Mouse (Mus musculus): ENCODE results near the gene Golga4.

Gene Golga4

DNA sequence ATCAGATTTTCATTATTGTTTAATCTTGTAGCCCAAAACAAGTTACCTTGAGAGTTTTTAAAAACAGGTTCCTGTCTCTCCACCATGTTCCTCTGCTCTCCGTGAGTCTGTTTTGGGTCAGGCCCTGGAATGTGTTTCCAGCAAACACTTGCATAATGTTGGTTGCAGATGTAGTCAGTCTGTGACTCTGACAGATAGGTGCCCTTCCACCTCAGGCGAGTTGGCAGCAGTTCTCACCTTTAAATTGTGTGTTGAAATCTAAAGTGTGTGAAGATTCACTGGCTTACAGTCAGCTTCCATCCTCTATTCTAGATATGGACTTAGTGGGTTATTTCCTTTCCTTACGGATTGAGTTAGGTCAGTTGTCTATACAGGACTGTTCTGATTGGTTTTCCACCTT is 23.7 kb downstream of the Golga4 start:
- no peak for DNase-seq

DNA sequence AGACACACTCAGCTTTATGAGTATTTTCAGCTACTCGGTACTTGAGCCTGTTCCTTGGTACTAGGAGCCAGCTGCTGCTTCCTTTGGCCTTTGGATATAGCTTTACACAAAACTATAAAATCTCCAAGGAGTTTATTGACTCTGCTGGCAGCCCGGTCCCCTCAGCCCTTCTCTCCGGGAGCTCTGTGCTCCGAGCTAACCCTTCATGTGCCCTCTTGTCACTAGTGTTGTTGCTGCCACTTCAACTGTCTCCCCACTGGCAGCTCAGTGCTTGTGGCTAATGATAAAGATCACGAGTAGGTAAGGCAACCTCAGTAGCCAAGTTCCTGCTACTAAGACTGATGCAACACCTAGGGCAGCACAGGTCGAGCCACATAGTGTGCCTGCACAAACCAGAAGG is 24.6 kb downstream of the Golga4 start:
- DNase-seq: no peak

DNA sequence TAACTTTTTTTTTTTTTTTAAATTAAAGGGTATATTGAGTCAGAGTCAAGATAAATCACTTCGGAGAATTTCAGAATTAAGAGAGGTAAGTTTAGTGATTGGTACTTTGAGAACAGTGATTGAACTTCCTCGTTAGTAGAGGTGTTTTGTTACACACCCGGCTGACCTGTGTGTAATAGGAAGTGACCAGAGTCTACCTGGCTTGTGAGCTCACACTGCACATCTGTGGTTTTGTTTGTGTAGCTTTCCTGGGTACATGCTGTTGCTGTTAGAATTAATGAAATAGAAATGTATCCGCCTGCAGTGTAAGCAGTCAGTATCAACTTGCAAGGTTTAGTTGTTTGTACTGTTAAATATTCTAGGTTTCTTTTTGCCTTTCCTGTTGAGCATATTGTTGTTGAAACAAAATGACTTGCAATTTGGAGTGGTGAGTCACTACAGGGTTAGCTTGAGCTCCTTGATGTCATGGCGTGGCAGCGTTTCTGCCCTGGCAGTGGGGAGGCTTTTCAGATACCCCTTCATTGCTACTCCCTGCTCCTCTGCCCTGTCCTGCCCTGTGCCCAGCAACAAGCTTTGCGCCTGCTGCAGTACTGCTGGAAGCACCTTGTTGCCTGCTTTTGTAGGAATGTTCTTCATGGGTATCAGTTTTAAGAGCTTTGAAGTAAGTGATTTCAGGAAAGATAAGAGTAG is 26.6 kb downstream of the Golga4 start:
- no peak for DNase-seq

DNA sequence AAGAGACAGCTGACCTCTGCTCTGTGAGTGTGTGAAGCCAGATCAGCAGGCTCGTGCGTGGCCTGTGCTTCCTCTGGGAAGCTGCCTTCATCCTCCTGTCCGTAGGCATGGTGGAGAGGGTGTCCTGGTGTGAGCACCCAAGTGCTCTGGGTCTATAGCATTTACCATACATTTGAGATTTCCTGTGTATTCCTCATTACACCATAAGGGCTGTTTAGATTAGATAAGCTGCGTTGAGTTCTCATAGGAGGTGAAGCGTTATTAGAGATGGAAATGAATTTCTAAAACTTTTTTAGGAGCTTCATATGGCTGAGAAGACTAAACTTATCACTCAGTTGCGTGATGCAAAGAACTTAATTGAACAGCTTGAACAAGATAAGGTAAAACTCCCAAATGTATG is 30.9 kb downstream of the Golga4 start:
- DNase-seq: no peak

DNA sequence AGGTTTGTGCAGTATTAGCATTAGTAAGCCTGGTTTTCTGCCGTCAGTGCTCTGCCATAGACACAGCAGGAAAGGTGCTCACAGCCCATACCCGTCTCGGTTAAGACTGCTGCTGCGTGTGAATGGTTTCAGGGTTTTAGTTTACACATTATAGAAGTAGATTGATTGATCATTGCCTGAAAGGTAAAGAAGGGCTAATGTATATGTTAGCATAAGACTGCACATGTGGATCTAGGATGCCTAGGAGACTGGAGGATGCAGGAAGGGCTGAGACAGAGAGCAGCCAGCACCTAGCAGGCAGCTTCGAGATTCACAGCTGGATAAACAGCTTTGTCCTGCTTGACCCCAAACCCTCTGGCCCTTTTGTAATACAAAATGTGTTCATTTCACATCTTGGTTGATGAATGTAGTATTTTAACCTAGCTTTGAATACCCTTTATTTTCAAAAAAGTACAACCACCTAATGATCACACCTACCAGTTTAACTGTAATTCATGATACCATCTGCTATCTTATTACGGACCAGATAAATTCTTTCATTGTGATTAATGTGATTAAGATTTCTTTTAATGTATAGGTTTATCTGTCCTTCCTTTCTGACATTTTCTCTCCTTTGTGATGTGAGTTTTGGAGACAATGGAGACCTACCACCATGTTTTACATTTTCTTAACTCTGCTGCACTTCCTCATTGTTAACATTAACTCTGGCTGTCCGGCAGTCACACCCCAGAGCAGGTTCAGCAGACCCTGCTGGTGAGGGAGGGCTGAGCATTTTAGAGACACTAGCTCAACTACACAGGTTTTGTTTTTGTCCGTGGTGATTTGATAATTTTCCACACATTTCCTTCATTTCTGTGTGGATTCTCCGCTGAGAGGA is 31.6 kb downstream of the Golga4 start:
- no peak for DNase-seq

GRCm38 (mm10) chr9:118541851-118542250 is 35.8 kb downstream of the Golga4 start:
- DNase-seq: no peak

- DNase-seq: no peak
Measured at GRCm38 (mm10) chr9:118545146-118545545, 39.1 kb downstream of the Golga4 start.

DNA sequence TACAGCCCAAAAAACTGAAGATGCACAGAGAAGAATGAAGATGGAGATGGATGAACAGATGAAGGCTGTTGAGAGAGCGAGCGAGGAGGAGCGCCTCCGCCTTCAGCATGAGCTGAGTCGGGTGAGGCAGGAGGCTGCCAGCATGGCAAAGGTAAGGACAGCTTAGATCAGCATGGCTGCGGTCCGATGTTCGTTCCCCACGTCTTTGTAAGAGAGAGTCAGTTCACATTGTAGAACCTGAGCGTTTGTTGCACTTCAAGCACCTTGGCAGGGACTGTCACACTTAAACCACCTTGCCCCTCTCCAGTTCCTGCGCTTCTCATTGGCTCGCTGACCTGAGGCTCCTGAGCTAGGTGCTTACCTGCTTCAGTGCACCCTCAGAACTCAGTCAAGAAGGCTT is 42.6 kb downstream of the Golga4 start:
- DNase-seq: no peak

- DNase-seq: peak; percentile 32
Measured at GRCm38 (mm10) chr9:118556951-118557780, 51.1 kb downstream of the Golga4 start.

DNA sequence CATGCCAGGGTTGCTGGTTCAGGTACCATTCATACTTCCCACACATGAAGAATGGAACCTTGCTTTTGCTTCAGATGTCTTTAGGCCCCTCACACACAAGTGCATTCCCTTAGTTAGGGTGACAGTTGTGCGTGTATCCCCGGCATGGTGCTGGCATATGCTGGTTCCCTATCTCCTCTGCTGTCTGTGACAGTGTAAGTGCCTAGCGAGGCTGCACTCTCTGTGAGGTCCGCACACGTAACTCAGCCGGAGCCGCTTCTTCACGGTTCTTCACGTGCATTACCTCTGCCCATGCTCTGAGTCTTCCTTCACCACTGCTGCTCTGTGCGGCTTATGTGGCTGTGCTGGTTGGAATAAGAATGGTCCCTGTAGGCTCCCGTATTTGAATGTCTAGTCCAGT is 57.3 kb downstream of the Golga4 start:
- no peak for DNase-seq

DNA sequence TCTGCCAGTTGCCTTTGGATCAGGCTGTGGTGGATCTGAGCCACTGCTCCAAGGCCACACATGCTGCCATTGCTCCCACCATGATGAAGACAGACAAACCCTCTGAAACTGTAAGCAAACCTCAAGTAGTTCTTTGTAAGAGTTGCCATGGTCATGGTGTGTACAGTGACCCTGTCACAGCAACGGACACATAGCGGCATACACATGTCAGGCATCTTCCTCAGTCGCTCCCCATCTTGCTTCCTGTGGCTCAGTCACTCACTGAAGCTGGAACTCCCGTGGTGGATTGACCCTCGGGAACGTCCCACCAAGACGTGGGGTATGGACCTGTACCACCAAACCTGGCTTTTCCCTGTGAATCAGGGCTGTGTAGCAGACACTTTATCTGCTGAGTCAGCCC is 57.8 kb downstream of the Golga4 start:
- no peak for DNase-seq

- DNase-seq: no peak
Measured at GRCm38 (mm10) chr9:118564696-118565095, 58.6 kb downstream of the Golga4 start.

DNA sequence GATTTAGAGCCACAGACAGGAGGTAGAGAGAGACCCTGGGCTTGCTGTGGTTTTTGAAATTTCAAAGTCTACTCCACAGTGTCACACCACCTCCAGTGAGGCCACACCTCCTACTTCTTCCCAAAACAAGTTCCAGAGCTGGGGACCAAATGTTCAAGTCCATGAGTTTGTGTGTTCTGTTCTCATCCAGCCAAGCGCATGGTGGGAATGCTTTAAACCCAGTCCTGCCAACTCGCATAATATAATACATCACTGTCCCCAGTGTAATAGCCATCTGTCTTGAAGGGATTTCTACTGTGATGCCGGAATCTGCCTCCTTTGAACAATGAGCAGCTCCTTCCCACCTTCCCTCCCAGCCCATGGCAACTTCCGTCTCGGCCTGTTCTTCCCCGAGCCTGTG is 63.3 kb downstream of the Golga4 start:
- no peak for DNase-seq

DNA sequence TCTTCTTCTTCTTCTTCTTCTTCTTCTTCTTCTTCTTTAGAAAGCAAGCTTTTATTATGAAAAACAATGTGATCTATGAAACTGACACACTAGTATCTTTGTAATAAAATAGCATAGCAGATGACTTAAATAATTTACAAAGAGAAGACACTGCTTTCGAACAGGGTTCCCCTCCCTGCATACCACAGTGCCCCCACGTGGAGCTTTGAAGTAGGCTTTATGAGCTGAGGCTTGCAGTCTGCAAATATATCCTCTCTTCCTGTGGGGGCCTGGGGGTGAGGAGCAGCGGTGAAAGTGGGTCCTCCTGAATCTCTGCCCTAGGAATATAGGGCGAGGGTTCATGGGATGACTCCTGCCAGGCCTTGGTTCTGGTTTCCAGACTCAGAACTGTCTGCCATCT is 64.8 kb downstream of the Golga4 start:
- no peak for DNase-seq

GRCm38 (mm10) chr9:118571701-118572100 is 65.6 kb downstream of the Golga4 start:
- DNase-seq: peak; percentile 70

DNA sequence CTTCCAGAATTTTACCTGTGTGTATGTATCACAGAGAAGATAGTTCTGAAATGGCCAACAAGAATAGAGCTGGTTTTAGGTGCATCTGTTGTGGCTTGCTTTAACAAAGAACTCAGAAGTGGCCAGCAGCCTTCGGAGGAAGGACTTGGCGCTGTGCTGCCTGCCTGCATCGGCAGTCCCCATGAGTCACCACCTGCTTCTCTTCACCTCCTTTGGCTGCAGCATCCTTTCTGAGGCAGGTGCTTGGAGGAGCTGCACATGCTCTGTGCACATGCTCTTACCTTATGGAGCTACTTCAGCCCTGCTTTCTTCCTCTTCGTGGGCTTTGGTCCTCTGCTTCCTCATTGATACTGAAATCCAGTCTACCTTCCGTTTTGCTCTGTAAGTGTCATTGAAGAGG is 68.8 kb downstream of the Golga4 start:
- peak; percentile 77 for DNase-seq

GRCm38 (mm10) chr9:118580371-118580770 is 74.3 kb downstream of the Golga4 start:
- DNase-seq: no peak

DNA sequence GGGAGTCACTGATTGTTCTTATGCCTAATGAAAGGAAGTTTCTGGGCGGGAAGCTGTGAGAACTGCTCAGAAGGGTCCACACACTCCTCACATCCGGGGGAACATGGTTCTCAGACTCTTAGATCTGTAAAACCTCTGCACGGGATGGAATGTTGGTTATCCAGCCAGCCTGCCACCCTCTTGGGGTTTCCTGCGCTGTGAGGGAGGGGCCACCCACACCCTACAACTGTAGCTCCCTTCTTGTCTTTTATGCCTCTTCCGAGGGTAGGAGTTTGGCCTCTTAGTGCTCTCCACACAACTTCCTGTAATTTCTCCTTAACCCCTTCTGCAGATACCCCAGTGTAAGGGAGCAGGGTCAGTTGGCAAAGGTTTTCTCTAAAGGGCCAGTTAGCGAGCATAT is 76.7 kb downstream of the Golga4 start:
- DNase-seq: no peak

GRCm38 (mm10) chr9:118584838-118585237 is 78.8 kb downstream of the Golga4 start:
- no peak for DNase-seq

DNA sequence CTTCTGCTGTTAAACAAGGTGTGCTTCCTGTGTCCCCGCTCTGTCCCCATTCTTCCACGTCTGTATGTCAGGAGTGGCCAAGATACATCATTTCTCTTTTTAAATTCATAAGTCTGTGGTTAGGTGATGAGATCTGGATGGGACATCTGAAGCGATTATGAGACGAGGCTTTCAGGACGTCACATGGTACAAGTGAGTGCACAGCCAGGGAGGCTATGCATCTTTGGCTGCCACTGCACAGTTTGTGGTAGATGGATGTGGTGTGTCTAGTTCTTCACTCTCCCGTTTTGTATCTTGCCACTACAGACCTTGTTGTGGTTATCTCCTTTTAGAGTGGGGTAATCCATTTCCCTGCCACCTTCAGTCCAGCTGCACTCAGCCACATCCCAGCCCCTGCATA is 79.9 kb downstream of the Golga4 start:
- no peak for DNase-seq

- DNase-seq: no peak
Measured at GRCm38 (mm10) chr9:118587115-118587514, 81.0 kb downstream of the Golga4 start.

DNA sequence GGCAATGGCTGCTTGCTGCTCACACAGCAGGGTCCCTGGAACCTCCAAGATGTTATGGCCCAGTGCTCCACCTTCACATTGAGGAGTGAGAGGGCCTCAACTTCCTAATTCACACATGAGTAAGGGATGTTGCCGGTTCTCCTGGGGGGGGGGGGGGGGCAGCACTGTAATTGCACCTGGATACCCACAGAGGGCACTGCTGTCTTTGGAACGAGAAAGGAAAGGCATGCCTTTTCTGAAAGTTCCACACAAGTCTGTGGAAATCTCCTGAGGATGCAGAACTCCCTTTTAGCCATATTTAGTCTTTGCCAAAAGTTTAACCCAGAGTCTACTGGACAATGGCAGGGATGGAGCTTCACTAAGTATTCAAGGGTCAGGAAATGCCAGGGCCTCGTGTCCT is 83.2 kb downstream of the Golga4 start:
- no peak for DNase-seq

GRCm38 (mm10) chr9:118590230-118590629 is 84.2 kb downstream of the Golga4 start:
- no peak for DNase-seq

DNA sequence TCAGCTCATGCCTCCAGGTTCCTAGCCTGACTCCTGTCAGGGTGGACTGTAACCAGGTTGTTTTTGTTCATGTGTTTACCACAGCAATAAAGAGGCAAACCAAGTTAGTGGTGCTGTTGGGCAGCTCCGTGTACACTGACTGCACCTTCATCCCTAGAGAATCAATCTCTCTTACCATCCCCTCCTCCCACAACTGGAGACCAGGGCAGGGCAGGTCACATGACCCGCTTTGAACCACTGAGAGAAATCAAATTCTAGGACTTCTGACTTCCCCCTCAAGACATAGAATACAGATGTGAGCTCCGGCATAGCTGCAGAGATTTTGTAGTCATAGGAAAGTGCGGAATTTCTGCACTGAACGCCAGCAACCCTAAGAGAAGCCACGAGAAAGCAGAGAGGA is 85.6 kb downstream of the Golga4 start:
- no peak for DNase-seq
